Mouse (Mus musculus): ENCODE measurements around the gene Ush2a. TPM values are rescaled to one million over a fixed set of nuclear protein-coding genes. Genes with fewer than 3 reads are reported as not detected.

Ush2a gene
- total and polyA plus RNA-seq, 3 experiments: under 0.01 to 0.04 TPM; not detected in 1

DNA sequence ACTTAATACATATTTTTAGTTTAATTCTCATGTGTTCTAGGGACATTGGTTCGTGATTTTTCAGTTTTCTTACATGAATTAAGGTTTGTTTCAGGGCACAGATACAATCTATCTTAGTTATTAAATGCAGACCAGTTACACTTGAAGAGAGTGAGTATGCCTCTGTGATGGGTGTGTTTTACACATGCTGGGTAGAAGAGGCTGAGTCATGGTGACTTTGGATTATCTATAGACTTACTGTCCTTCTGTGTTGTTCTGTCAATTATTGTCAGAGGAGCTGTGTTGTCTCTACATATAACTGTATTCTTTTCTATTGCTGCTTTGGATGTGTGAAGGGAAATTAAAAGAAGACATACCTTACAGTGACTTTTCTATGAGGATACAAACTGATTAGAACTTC is 509.0 kb downstream of the Ush2a start:
- no peaks in the 10 kb centered on the region for H3K79me2 ChIP-seq (ENCODE audit: control insufficient read depth, insufficient read depth, low read length, poor library complexity)
- TF ChIP-seq ETS1 (IDR thresholded peaks at IDR 0.05; ENCODE audit: low read depth, low read length) (0 out of 2 replicates have a peak, but pooled peaks have one; percentile 20), EP300 (IDR thresholded peaks at IDR 0.05; ENCODE audit: low read depth in 1 of 2, low read length in 2 of 2) (peak in 1 of 2 experiments; percentile 36; a peak in 2 of 4 replicates), HCFC1 (IDR thresholded peaks at IDR 0.05; ENCODE audit: low read depth, low read length) (no peak), NRF1 (IDR thresholded peaks at IDR 0.05; ENCODE audit: insufficient read depth, low read depth, low read length, poor library complexity, severe bottlenecking) (no peak), UBTF (IDR thresholded peaks at IDR 0.05; ENCODE audit: borderline replicate concordance, insufficient read depth, low read depth, low read length) (no peak), MAFK (IDR thresholded peaks at IDR 0.05; ENCODE audit: borderline replicate concordance, low read depth, low read length) (no peak), ZMIZ1 (IDR thresholded peaks at IDR 0.05; ENCODE audit: low read depth, low read length) (no peak), TCF12 (IDR thresholded peaks at IDR 0.05; ENCODE audit: low read depth, low read length) (0 out of 2 replicates have a peak, but pooled peaks have one; percentile 15), SIN3A (IDR thresholded peaks at IDR 0.05; ENCODE audit: low read length) (no peak), MYB (IDR thresholded peaks at IDR 0.05; ENCODE audit: low read depth, low read length) (no peak), GABPA (IDR thresholded peaks at IDR 0.05; ENCODE audit: low read depth, low read length) (peak; percentile 93), NELFE (IDR thresholded peaks at IDR 0.05; ENCODE audit: low read depth, low read length) (no peak)

DNA sequence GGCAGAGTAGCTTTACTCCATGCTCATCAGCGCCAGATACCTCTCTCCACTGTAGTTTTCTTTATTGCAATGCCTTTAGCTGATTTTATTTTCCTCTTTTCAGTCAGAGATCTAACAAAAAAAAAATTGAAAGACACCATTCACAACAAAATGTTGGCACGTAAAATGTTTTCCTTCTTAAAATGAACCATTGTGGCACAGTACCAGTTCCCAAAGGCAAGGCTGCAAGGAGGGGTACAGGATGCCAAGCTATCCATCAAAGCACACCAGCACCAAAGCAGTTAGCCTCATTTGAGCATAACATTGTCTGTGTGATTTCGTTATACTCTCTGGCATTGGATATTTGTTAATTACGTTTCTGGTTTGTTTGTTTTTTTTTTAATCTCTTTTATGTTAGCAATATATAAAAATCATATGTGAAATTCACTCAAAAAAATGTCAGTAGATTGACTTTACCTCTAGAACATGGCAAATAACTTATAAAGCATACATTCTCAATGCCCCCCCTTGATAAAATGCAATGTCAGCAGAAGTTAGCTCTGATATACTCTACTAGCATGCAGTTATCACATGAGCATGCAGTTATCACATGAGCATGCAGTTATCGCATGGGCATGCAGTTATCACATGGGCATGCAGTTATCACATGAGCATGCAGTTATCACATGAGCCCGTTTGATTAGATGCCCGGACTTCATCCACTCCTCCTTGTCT is 510.9 kb downstream of the Ush2a start:
- Histone ChIP-seq H3K9ac (ENCODE audit: control insufficient read depth, low read depth, low read length, poor library complexity, severe bottlenecking) (no peak overlapping the region), H3K4me1 (ENCODE audit: control insufficient read depth in 1 of 2, insufficient read depth in 2 of 2, low read length in 2 of 2) (peaks cover 0 to 2% of the 10 kb centered on the region in 2 experiments; a peak in 1 of 4 replicates), H3K27me3 (ENCODE audit: control insufficient read depth in 1 of 2, insufficient read depth in 2 of 2, low read length in 2 of 2) (no peaks in the 10 kb centered on the region), H3K36me3 (ENCODE audit: control insufficient read depth in 1 of 2, insufficient read depth in 2 of 2, low read length in 2 of 2) (peaks cover 0 to 2% of the 10 kb centered on the region in 2 experiments; a peak in 1 of 4 replicates), H3K9me3 (replicated peaks; ENCODE audit: insufficient read depth, low read length) (no peaks in the 10 kb centered on the region), H3K4me3 (ENCODE audit: control insufficient read depth in 1 of 2, insufficient read depth in 1 of 2, low read depth in 2 of 2, low read length in 2 of 2) (no peak overlapping the region), H3K79me2 (ENCODE audit: control insufficient read depth, insufficient read depth, low read length, poor library complexity) (no peaks in the 10 kb centered on the region), H3K27ac (ENCODE audit: control insufficient read depth, low read depth, low read length) (no peak overlapping the region)
- no peak for DNase-seq (ENCODE audit: low read depth, low spot score)
- TF ChIP-seq USF2 (IDR thresholded peaks at IDR 0.05; ENCODE audit: borderline replicate concordance in 1 of 2, insufficient read depth in 1 of 2, low read depth in 1 of 2, low read length in 2 of 2) (0 out of 4 replicates have a peak, but pooled peaks of 1 of the 2 experiments have one; percentile 45), MAFK (IDR thresholded peaks at IDR 0.05; ENCODE audit: borderline replicate concordance, low read depth, low read length) (peak; percentile 57; the same call in 1 of the 2 replicates), USF1 (IDR thresholded peaks at IDR 0.05; ENCODE audit: low read depth, low read length) (peak; percentile 71; the same call in 1 of the 2 replicates), MEF2A (IDR thresholded peaks at IDR 0.05; ENCODE audit: extremely low read depth, insufficient replicate concordance, low read depth, low read length, poor library complexity, severe bottlenecking) (no peak), NRF1 (IDR thresholded peaks at IDR 0.05; ENCODE audit: insufficient read depth, low read depth, low read length, poor library complexity, severe bottlenecking) (no peak), ZNF384 (IDR thresholded peaks at IDR 0.05; ENCODE audit: low read depth, low read length) (no peak)

More for the DNA sequence above, 509.0 kb downstream of the Ush2a start:
- Histone ChIP-seq H3K36me3 (ENCODE audit: control insufficient read depth in 1 of 2, insufficient read depth in 2 of 2, low read length in 2 of 2) (peaks cover 0 to 2% of the 10 kb centered on the region in 2 experiments; a peak in 1 of 4 replicates), H3K27me3 (ENCODE audit: control insufficient read depth in 1 of 2, insufficient read depth in 2 of 2, low read length in 2 of 2) (no peaks in the 10 kb centered on the region), H3K27ac (ENCODE audit: control insufficient read depth, low read depth, low read length) (no peak overlapping the region), H3K4me1 (ENCODE audit: control insufficient read depth in 1 of 2, insufficient read depth in 2 of 2, low read length in 2 of 2) (peaks cover 0 to 2% of the 10 kb centered on the region in 2 experiments; a peak in 1 of 4 replicates), H3K9me3 (replicated peaks; ENCODE audit: insufficient read depth, low read length) (no peaks in the 10 kb centered on the region), H3K9ac (ENCODE audit: control insufficient read depth, low read depth, low read length, poor library complexity, severe bottlenecking) (no peak overlapping the region), H3K4me3 (ENCODE audit: control insufficient read depth in 1 of 2, insufficient read depth in 1 of 2, low read depth in 2 of 2, low read length in 2 of 2) (no peak overlapping the region)
- peak; percentile 69 for DNase-seq (ENCODE audit: low read depth, low spot score)

Data from MEL (cell line).